Mouse (Mus musculus): Measurements from ENCODE around the gene Pcdh15. TPM values are rescaled to one million over a fixed set of nuclear protein-coding genes. Genes with fewer than 3 reads are reported as not detected.

The Pcdh15 gene
- total and polyA plus RNA-seq, 3 experiments = not detected

GRCm38 (mm10) chr10:74680016-74680491 lies 1580.9 kb downstream of the Pcdh15 start:
- H3K36me3 ChIP-seq (ENCODE audit: control insufficient read depth in 1 of 2, insufficient read depth in 2 of 2, low read length in 2 of 2) = no peaks in the 10 kb centered on the region
- no peaks in the 10 kb centered on the region for H3K27me3 ChIP-seq (ENCODE audit: control insufficient read depth in 1 of 2, insufficient read depth in 2 of 2, low read length in 2 of 2)
- H3K4me3 ChIP-seq (ENCODE audit: control insufficient read depth in 1 of 2, insufficient read depth in 1 of 2, low read depth in 2 of 2, low read length in 2 of 2) = no peak overlapping the region
- H3K79me2 ChIP-seq (ENCODE audit: control insufficient read depth, insufficient read depth, low read length, poor library complexity) = no peaks in the 10 kb centered on the region
- no peaks in the 10 kb centered on the region for H3K4me1 ChIP-seq (ENCODE audit: control insufficient read depth in 1 of 2, insufficient read depth in 2 of 2, low read length in 2 of 2)
- TF ChIP-seq USF2 (IDR thresholded peaks at IDR 0.05; ENCODE audit: borderline replicate concordance in 1 of 2, insufficient read depth in 1 of 2, low read depth in 1 of 2, low read length in 2 of 2) (no peak), E2F4 (IDR thresholded peaks at IDR 0.05; ENCODE audit: borderline replicate concordance, low read depth, low read length) (no peak), TAL1 (IDR thresholded peaks at IDR 0.05; ENCODE audit: low read length) (no peak), BHLHE40 (IDR thresholded peaks at IDR 0.05; ENCODE audit: borderline replicate concordance, low read depth, low read length) (no peak), EP300 (IDR thresholded peaks at IDR 0.05; ENCODE audit: low read depth in 1 of 2, low read length in 2 of 2) (no peak), UBTF (IDR thresholded peaks at IDR 0.05; ENCODE audit: borderline replicate concordance, insufficient read depth, low read depth, low read length) (no peak), MAX (IDR thresholded peaks at IDR 0.05; ENCODE audit: low read length) (no peak), MYB (IDR thresholded peaks at IDR 0.05; ENCODE audit: low read depth, low read length) (no peak), POLR2AphosphoS5 (IDR thresholded peaks at IDR 0.05; ENCODE audit: borderline replicate concordance, low read depth, low read length) (no peak), USF1 (IDR thresholded peaks at IDR 0.05; ENCODE audit: low read depth, low read length) (no peak), RAD21 (IDR thresholded peaks at IDR 0.05; ENCODE audit: low read depth, low read length) (no peak), JUND (IDR thresholded peaks at IDR 0.05; ENCODE audit: low read depth, low read length) (no peak), MAZ (IDR thresholded peaks at IDR 0.05; ENCODE audit: low read depth, low read length) (no peak), CHD2 (IDR thresholded peaks at IDR 0.05; ENCODE audit: low read length) (no peak), ELF1 (IDR thresholded peaks at IDR 0.05; ENCODE audit: low read depth, low read length) (no peak), MYC (IDR thresholded peaks at IDR 0.05; ENCODE audit: low read depth, low read length) (no peak), ZNF384 (IDR thresholded peaks at IDR 0.05; ENCODE audit: low read depth, low read length) (no peak), NELFE (IDR thresholded peaks at IDR 0.05; ENCODE audit: low read depth, low read length) (no peak), POLR2AphosphoS2 (IDR thresholded peaks at IDR 0.05; ENCODE audit: low read length) (no peak)
- no peak overlapping the region for H3K27ac ChIP-seq (ENCODE audit: control insufficient read depth, low read depth, low read length)
- no peak for DNase-seq (ENCODE audit: low read depth, low spot score)
- H3K9me3 ChIP-seq (replicated peaks; ENCODE audit: insufficient read depth, low read length) = no peaks in the 10 kb centered on the region
- H3K9ac ChIP-seq (ENCODE audit: control insufficient read depth, low read depth, low read length, poor library complexity, severe bottlenecking) = no peak overlapping the region

GRCm38 (mm10) chr10:74680559-74680958 lies 1581.4 kb downstream of the Pcdh15 start:
- TF ChIP-seq KAT2A (conservative IDR thresholded peaks at IDR 0.05; ENCODE audit: low read depth, low read length) (no peak), E2F4 (IDR thresholded peaks at IDR 0.05; ENCODE audit: borderline replicate concordance, low read depth, low read length) (no peak), MYC (IDR thresholded peaks at IDR 0.05; ENCODE audit: low read depth, low read length) (no peak), MAZ (IDR thresholded peaks at IDR 0.05; ENCODE audit: low read depth, low read length) (no peak), POLR2AphosphoS2 (IDR thresholded peaks at IDR 0.05; ENCODE audit: low read length) (no peak), TAL1 (IDR thresholded peaks at IDR 0.05; ENCODE audit: low read length) (no peak), GATA1 (IDR thresholded peaks at IDR 0.05; ENCODE audit: low read depth, low read length) (no peak), SMC3 (IDR thresholded peaks at IDR 0.05; ENCODE audit: low read depth, low read length) (no peak), ETS1 (IDR thresholded peaks at IDR 0.05; ENCODE audit: low read depth, low read length) (no peak), CHD2 (IDR thresholded peaks at IDR 0.05; ENCODE audit: low read length) (no peak)
- Histone ChIP-seq H3K4me3 (ENCODE audit: control insufficient read depth in 1 of 2, insufficient read depth in 1 of 2, low read depth in 2 of 2, low read length in 2 of 2) (no peak overlapping the region), H3K9me3 (replicated peaks; ENCODE audit: insufficient read depth, low read length) (no peaks in the 10 kb centered on the region), H3K4me1 (ENCODE audit: control insufficient read depth in 1 of 2, insufficient read depth in 2 of 2, low read length in 2 of 2) (no peaks in the 10 kb centered on the region), H3K9ac (ENCODE audit: control insufficient read depth, low read depth, low read length, poor library complexity, severe bottlenecking) (no peak overlapping the region), H3K27me3 (ENCODE audit: control insufficient read depth in 1 of 2, insufficient read depth in 2 of 2, low read length in 2 of 2) (no peaks in the 10 kb centered on the region), H3K79me2 (ENCODE audit: control insufficient read depth, insufficient read depth, low read length, poor library complexity) (no peaks in the 10 kb centered on the region), H3K36me3 (ENCODE audit: control insufficient read depth in 1 of 2, insufficient read depth in 2 of 2, low read length in 2 of 2) (no peaks in the 10 kb centered on the region), H3K27ac (ENCODE audit: control insufficient read depth, low read depth, low read length) (no peak overlapping the region)
- DNase-seq (ENCODE audit: low read depth, low spot score) = no peak

Data from MEL (cell line).